Mouse (Mus musculus): ENCODE measurements at regions not wholly inside any gene's neighbourhood (a gene's known extent, or its start where the extent isn't known, plus 50 kb on each side); places are given as distances from the start of the nearest gene placed in this dataset.
A peak's percentile ranks its signal among the peaks of the same experiment; 100 is the strongest.

GRCm38 (mm10) chr4:95160912-95161669 lies 109.1 kb upstream of the Jun start:
- TF ChIP-seq GATA2 (IDR thresholded peaks at IDR 0.05; ENCODE audit: borderline replicate concordance, low read depth, low read length) (no peak), CTCF (IDR thresholded peaks at IDR 0.05; ENCODE audit: low read depth, low read length) (peak; percentile 25; the same call in 1 of the 2 replicates), GATA1 (IDR thresholded peaks at IDR 0.05; ENCODE audit: borderline replicate concordance, low read length) (no peak)

All from G1E (cell line).